Mouse (Mus musculus): ENCODE measurements around the gene Glis3. TPM values are rescaled to one million over a fixed set of nuclear protein-coding genes. Genes with fewer than 3 reads are reported as not detected.
A peak's percentile ranks its signal among the peaks of the same experiment; 100 is the strongest.

The Glis3 gene
- polyA plus RNA-seq, 1 experiment from 2014 or later: 1.8 TPM

GRCm38 (mm10) chr19:28518846-28519245 is 161.0 kb downstream of the Glis3 start:
- Histone ChIP-seq H3K4me1 (ENCODE audit: control insufficient read depth, insufficient read depth, low read length) (peaks cover 3% of the 10 kb centered on the region; the same call in 1 of the 2 replicates), H3K36me3 (ENCODE audit: control insufficient read depth, insufficient read depth, low read length) (no peaks in the 10 kb centered on the region), H3K9ac (replicated peaks; ENCODE audit: low read depth, low read length) (no peak overlapping the region), H3K27me3 (ENCODE audit: control insufficient read depth, insufficient read depth, low read length) (no peaks in the 10 kb centered on the region), H3K4me2 (replicated peaks; ENCODE audit: low read depth, low read length) (no peak overlapping the region), H3K9me3 (ENCODE audit: control insufficient read depth, low read depth, low read length) (no peaks in the 10 kb centered on the region), H3K4me3 (ENCODE audit: low read depth, low read length) (no peak overlapping the region), H3K27ac (ENCODE audit: low read length) (no peak overlapping the region)
- ATAC-seq (ENCODE audit: insufficient number of reproducible peaks, insufficient read depth, low FRiP score, low read depth): no peak
- WGBS: 83% methylated on average over 6 of the region's 6 CpGs

- H3K27me3 ChIP-seq (ENCODE audit: control insufficient read depth, insufficient read depth, low read length): no peaks in the 10 kb centered on the region
- no peak overlapping the region for H3K4me3 ChIP-seq (ENCODE audit: low read depth, low read length)
- no peak overlapping the region for H3K4me2 ChIP-seq (replicated peaks; ENCODE audit: low read depth, low read length)
- peaks cover 3% of the 10 kb centered on the region; the same call in 1 of the 2 replicates for H3K4me1 ChIP-seq (ENCODE audit: control insufficient read depth, insufficient read depth, low read length)
- 55% methylated on average over 5 of the region's 5 CpGs for WGBS
- H3K9ac ChIP-seq (replicated peaks; ENCODE audit: low read depth, low read length): no peak overlapping the region
- no peaks in the 10 kb centered on the region for H3K9me3 ChIP-seq (ENCODE audit: control insufficient read depth, low read depth, low read length)
- no peak for ATAC-seq (ENCODE audit: insufficient number of reproducible peaks, insufficient read depth, low FRiP score, low read depth)
- H3K36me3 ChIP-seq (ENCODE audit: control insufficient read depth, insufficient read depth, low read length): no peaks in the 10 kb centered on the region
- H3K27ac ChIP-seq (ENCODE audit: low read length): no peak overlapping the region
Observed at GRCm38 (mm10) chr19:28518266-28518665, 161.6 kb downstream of the Glis3 start.

- peak overlapping the region; percentile 52 for H3K27ac ChIP-seq (ENCODE audit: low read length)
- H3K27me3 ChIP-seq (ENCODE audit: control insufficient read depth, insufficient read depth, low read length): no peaks in the 10 kb centered on the region
- no peak overlapping the region for H3K4me3 ChIP-seq (ENCODE audit: low read depth, low read length)
- no peak overlapping the region for H3K9ac ChIP-seq (replicated peaks; ENCODE audit: low read depth, low read length)
- H3K36me3 ChIP-seq (ENCODE audit: control insufficient read depth, insufficient read depth, low read length): no peaks in the 10 kb centered on the region
- peaks cover 3% of the 10 kb centered on the region; the same call in 1 of the 2 replicates for H3K4me1 ChIP-seq (ENCODE audit: control insufficient read depth, insufficient read depth, low read length)
- WGBS: 48% methylated on average over 9 of the region's 9 CpGs
- ATAC-seq (ENCODE audit: insufficient number of reproducible peaks, insufficient read depth, low FRiP score, low read depth): peak; percentile 51; the same call in 1 of the 2 replicates
- H3K4me2 ChIP-seq (replicated peaks; ENCODE audit: low read depth, low read length): no peak overlapping the region
- H3K9me3 ChIP-seq (ENCODE audit: control insufficient read depth, low read depth, low read length): no peaks in the 10 kb centered on the region
Observed at GRCm38 (mm10) chr19:28517464-28518080, 162.3 kb downstream of the Glis3 start.

GRCm38 (mm10) chr19:28516487-28516886 is 163.4 kb downstream of the Glis3 start:
- no peak overlapping the region for H3K4me2 ChIP-seq (replicated peaks; ENCODE audit: low read depth, low read length)
- no peak overlapping the region for H3K4me3 ChIP-seq (ENCODE audit: low read depth, low read length)
- no peak overlapping the region for H3K9ac ChIP-seq (replicated peaks; ENCODE audit: low read depth, low read length)
- no peak overlapping the region for H3K27ac ChIP-seq (ENCODE audit: low read length)
- H3K36me3 ChIP-seq (ENCODE audit: control insufficient read depth, insufficient read depth, low read length): no peaks in the 10 kb centered on the region
- 77% methylated on average over 6 of the region's 6 CpGs for WGBS
- H3K27me3 ChIP-seq (ENCODE audit: control insufficient read depth, insufficient read depth, low read length): no peaks in the 10 kb centered on the region
- no peaks in the 10 kb centered on the region for H3K9me3 ChIP-seq (ENCODE audit: control insufficient read depth, low read depth, low read length)
- no peak for ATAC-seq (ENCODE audit: insufficient number of reproducible peaks, insufficient read depth, low FRiP score, low read depth)
- peaks cover 3% of the 10 kb centered on the region; the same call in 1 of the 2 replicates for H3K4me1 ChIP-seq (ENCODE audit: control insufficient read depth, insufficient read depth, low read length)

- Histone ChIP-seq H3K9me3 (ENCODE audit: control insufficient read depth, low read depth, low read length) (no peaks in the 10 kb centered on the region), H3K36me3 (ENCODE audit: control insufficient read depth, insufficient read depth, low read length) (no peaks in the 10 kb centered on the region), H3K4me1 (ENCODE audit: control insufficient read depth, insufficient read depth, low read length) (no peaks in the 10 kb centered on the region), H3K4me3 (ENCODE audit: low read depth, low read length) (no peak overlapping the region), H3K27ac (ENCODE audit: low read length) (no peak overlapping the region), H3K9ac (replicated peaks; ENCODE audit: low read depth, low read length) (no peak overlapping the region), H3K4me2 (replicated peaks; ENCODE audit: low read depth, low read length) (no peak overlapping the region), H3K27me3 (ENCODE audit: control insufficient read depth, insufficient read depth, low read length) (no peaks in the 10 kb centered on the region)
- no peak for ATAC-seq (ENCODE audit: insufficient number of reproducible peaks, insufficient read depth, low FRiP score, low read depth)
- WGBS: 64% methylated on average over 11 of the region's 11 CpGs
Observed at GRCm38 (mm10) chr19:28512475-28512874, 167.4 kb downstream of the Glis3 start.

GRCm38 (mm10) chr19:28511910-28512309 is 168.0 kb downstream of the Glis3 start:
- Histone ChIP-seq H3K36me3 (ENCODE audit: control insufficient read depth, insufficient read depth, low read length) (no peaks in the 10 kb centered on the region), H3K27ac (ENCODE audit: low read length) (no peak overlapping the region), H3K4me3 (ENCODE audit: low read depth, low read length) (no peak overlapping the region), H3K9me3 (ENCODE audit: control insufficient read depth, low read depth, low read length) (no peaks in the 10 kb centered on the region), H3K4me1 (ENCODE audit: control insufficient read depth, insufficient read depth, low read length) (no peaks in the 10 kb centered on the region), H3K4me2 (replicated peaks; ENCODE audit: low read depth, low read length) (no peak overlapping the region), H3K27me3 (ENCODE audit: control insufficient read depth, insufficient read depth, low read length) (no peaks in the 10 kb centered on the region), H3K9ac (replicated peaks; ENCODE audit: low read depth, low read length) (no peak overlapping the region)
- WGBS: 96% methylated on average over 1 of the region's 1 CpGs
- no peak for ATAC-seq (ENCODE audit: insufficient number of reproducible peaks, insufficient read depth, low FRiP score, low read depth)

- Histone ChIP-seq H3K4me3 (ENCODE audit: low read depth, low read length) (no peak overlapping the region), H3K27me3 (ENCODE audit: control insufficient read depth, insufficient read depth, low read length) (no peaks in the 10 kb centered on the region), H3K36me3 (ENCODE audit: control insufficient read depth, insufficient read depth, low read length) (no peaks in the 10 kb centered on the region), H3K27ac (ENCODE audit: low read length) (no peak overlapping the region), H3K4me2 (replicated peaks; ENCODE audit: low read depth, low read length) (no peak overlapping the region), H3K9ac (replicated peaks; ENCODE audit: low read depth, low read length) (no peak overlapping the region), H3K9me3 (ENCODE audit: control insufficient read depth, low read depth, low read length) (no peaks in the 10 kb centered on the region), H3K4me1 (ENCODE audit: control insufficient read depth, insufficient read depth, low read length) (no peaks in the 10 kb centered on the region)
- WGBS: 62% methylated on average over 6 of the region's 6 CpGs
- no peak for ATAC-seq (ENCODE audit: insufficient number of reproducible peaks, insufficient read depth, low FRiP score, low read depth)
Observed at GRCm38 (mm10) chr19:28505376-28505775, 174.5 kb downstream of the Glis3 start.

- H3K9ac ChIP-seq (replicated peaks; ENCODE audit: low read depth, low read length): no peak overlapping the region
- 49% methylated on average over 12 of the region's 12 CpGs for WGBS
- no peaks in the 10 kb centered on the region for H3K36me3 ChIP-seq (ENCODE audit: control insufficient read depth, insufficient read depth, low read length)
- H3K4me3 ChIP-seq (ENCODE audit: low read depth, low read length): no peak overlapping the region
- no peaks in the 10 kb centered on the region for H3K9me3 ChIP-seq (ENCODE audit: control insufficient read depth, low read depth, low read length)
- no peak overlapping the region for H3K27ac ChIP-seq (ENCODE audit: low read length)
- H3K4me1 ChIP-seq (ENCODE audit: control insufficient read depth, insufficient read depth, low read length): no peaks in the 10 kb centered on the region
- ATAC-seq (ENCODE audit: insufficient number of reproducible peaks, insufficient read depth, low FRiP score, low read depth): no peak
- no peaks in the 10 kb centered on the region for H3K27me3 ChIP-seq (ENCODE audit: control insufficient read depth, insufficient read depth, low read length)
- H3K4me2 ChIP-seq (replicated peaks; ENCODE audit: low read depth, low read length): no peak overlapping the region
Observed at GRCm38 (mm10) chr19:28503011-28503410, 176.9 kb downstream of the Glis3 start.

GRCm38 (mm10) chr19:28500975-28501374 is 178.9 kb downstream of the Glis3 start:
- H3K27ac ChIP-seq (ENCODE audit: low read length): no peak overlapping the region
- H3K4me2 ChIP-seq (replicated peaks; ENCODE audit: low read depth, low read length): no peak overlapping the region
- H3K4me3 ChIP-seq (ENCODE audit: low read depth, low read length): no peak overlapping the region
- H3K4me1 ChIP-seq (ENCODE audit: control insufficient read depth, insufficient read depth, low read length): no peaks in the 10 kb centered on the region
- no peaks in the 10 kb centered on the region for H3K27me3 ChIP-seq (ENCODE audit: control insufficient read depth, insufficient read depth, low read length)
- no peak for ATAC-seq (ENCODE audit: insufficient number of reproducible peaks, insufficient read depth, low FRiP score, low read depth)
- no peaks in the 10 kb centered on the region for H3K9me3 ChIP-seq (ENCODE audit: control insufficient read depth, low read depth, low read length)
- H3K36me3 ChIP-seq (ENCODE audit: control insufficient read depth, insufficient read depth, low read length): no peaks in the 10 kb centered on the region
- 81% methylated on average over 9 of the region's 9 CpGs for WGBS
- no peak overlapping the region for H3K9ac ChIP-seq (replicated peaks; ENCODE audit: low read depth, low read length)

All from stomach, embryonic 14.5 days (tissue).